Comparison of ENCODE assay signal across 19 mouse cellular contexts in genomic region chr1:179266936-179267335, GRCm38 (mm10).
DNase-seq lines count a peak whose midpoint lies in the region.
"Had no signal": no experiment of that assay in that cellular context is flagged by ENCODE, and none has a peak within 500 bp of the region (broad histone marks: within the 10 kb centered on the region; RNA-seq: fewer than 3 reads in every experiment).

No protein-coding gene starts in this region.

- H3K4me3 ChIP-seq in heart, embryonic 10.5 days = no peak overlapping the region
- H3K4me3 ChIP-seq: embryonic facial prominence, embryonic 10.5 days; embryonic facial prominence, embryonic 12.5 days; forebrain, embryonic 13.5 days; forebrain, embryonic 15.5 days had no signal

- no peaks in the 10 kb centered on the region for H3K27me3 ChIP-seq in heart, embryonic 10.5 days (ENCODE audit: insufficient read depth, poor library complexity, severe bottlenecking)
- H3K27me3 ChIP-seq: embryonic facial prominence, embryonic 12.5 days; forebrain, embryonic 13.5 days; forebrain, embryonic 15.5 days had no signal

- no peak overlapping the region for H3K27ac ChIP-seq in heart, embryonic 10.5 days
- H3K27ac ChIP-seq: embryonic facial prominence, embryonic 10.5 days; embryonic facial prominence, embryonic 12.5 days; forebrain, embryonic 13.5 days; forebrain, embryonic 15.5 days had no signal

- 78% methylated on average over 3 of the region's 3 CpGs for WGBS in heart, embryonic 10.5 days

- peak; percentile 31 for DNase-seq in heart, embryonic 10.5 days (ENCODE audit: low spot score)
- no peak for DNase-seq in heart, adult 18-20 months
- DNase-seq in ES-CJ7 (ENCODE audit: low read depth, low spot score) (peak; percentile 74), ZHBTc4 (ENCODE audit: low read depth, low spot score) (peak; percentile 65)
- no peak for DNase-seq in right cerebral cortex, adult 18-20 months
- no peak for DNase-seq in thymus, adult 18-20 months
- DNase-seq: adrenal gland, adult 2 months; adrenal gland, postnatal 10 days; adrenal gland, postnatal 25 days; cerebellum, adult 11-12 months; cerebellum, adult 2 months; cerebellum, adult 9-10 months; cerebellum, postnatal 10 days; cerebellum, postnatal 25 days; forebrain, postnatal 0 days had no signal

- H3K4me1 ChIP-seq in heart, embryonic 10.5 days = no peaks in the 10 kb centered on the region
- H3K4me1 ChIP-seq: embryonic facial prominence, embryonic 12.5 days had no signal

- H3K36me3 ChIP-seq in heart, embryonic 10.5 days = 0 out of 2 replicates have a peak, but pooled peaks cover 4% of the 10 kb centered on the region
- H3K36me3 ChIP-seq: embryonic facial prominence, embryonic 10.5 days; forebrain, embryonic 15.5 days had no signal

- peaks cover 6% of the 10 kb centered on the region for H3K9me3 ChIP-seq in heart, embryonic 10.5 days
- H3K9me3 ChIP-seq: forebrain, embryonic 15.5 days had no signal

Comparison
In these comparisons a context has a peak if more than half of its experiments do, and no peak if none do; other contexts are left out.
1. DNase-seq: peak in heart, embryonic 10.5 days (single experiment), ES-CJ7 (single experiment) and ZHBTc4 (single experiment); none in heart, adult 18-20 months (0 of 2), right cerebral cortex, adult 18-20 months (single experiment) and thymus, adult 18-20 months (0 of 2).